Mouse (Mus musculus): ENCODE results near the gene Gm10663.

The Gm10663 gene

DNA sequence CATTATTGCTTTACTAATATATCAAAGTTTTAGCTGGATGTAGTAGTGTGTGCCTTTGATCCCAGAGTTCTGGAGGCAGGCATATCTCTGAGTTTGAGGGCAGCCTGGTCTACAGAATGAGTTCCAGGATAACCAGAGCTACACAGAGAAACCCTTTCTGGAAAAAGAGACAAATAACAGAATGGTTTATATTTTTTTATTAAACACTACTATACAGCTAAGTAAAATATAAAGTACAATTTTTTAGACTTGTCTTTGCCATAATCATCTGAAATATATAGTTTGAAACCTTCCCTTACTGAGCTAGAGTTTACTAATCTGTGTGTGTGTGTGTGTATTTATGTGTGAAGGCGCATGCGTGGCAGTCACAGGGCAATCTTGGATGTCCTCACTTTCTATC, at the start of gene Gm10663:
Gene Gm10663 (plus strand): TSS at position 301 of the 400 bp plus-strand sequence.
- DNase-seq (ENCODE audit: low spot score) = no peak

DNA sequence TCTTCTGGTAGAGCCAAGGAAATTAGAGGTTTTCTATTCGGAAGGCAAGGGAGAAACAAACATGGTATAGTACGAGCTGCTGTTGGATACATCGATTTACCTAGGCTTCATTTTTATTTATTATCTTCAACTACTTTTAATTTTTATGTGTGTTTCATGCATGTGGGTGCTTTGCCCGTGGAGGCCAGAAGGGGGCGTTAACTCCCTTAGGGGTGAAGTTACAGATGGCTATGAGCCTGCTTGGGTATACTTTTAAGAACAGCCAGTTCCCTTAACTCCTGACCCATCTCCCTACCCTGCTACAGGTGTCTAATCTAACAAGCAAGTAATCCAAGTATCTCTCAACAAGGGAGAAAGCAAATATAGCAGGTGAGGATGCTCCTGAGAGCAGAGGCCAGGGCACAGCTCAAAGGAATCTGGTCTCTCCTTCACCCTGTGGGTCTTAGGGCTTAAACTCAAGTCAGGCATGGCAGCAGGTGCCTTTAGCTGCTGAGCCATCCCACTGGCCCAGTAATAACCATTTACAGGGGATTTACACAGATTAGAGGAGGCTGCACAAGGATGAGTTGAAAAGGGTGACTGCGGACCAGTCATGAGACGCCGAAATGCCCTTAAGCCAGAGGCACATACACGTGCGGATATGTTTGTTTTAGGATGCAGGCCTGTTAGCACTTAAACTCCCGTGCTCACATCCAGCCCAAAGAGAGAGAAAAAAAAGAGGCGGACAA, 45.7 kb upstream of the Gm10663 start:
- DNase-seq (ENCODE audit: low spot score) = no peak

- no peak for DNase-seq (ENCODE audit: low spot score)
Measured at GRCm38 (mm10) chr8:65029776-65030175, 45.1 kb upstream of the Gm10663 start.

- DNase-seq (ENCODE audit: low spot score) = no peak
Measured at GRCm38 (mm10) chr8:65030735-65031485, 43.9 kb upstream of the Gm10663 start.

GRCm38 (mm10) chr8:65032107-65032506, 42.7 kb upstream of the Gm10663 start:
- no peak for DNase-seq (ENCODE audit: low spot score)

DNA sequence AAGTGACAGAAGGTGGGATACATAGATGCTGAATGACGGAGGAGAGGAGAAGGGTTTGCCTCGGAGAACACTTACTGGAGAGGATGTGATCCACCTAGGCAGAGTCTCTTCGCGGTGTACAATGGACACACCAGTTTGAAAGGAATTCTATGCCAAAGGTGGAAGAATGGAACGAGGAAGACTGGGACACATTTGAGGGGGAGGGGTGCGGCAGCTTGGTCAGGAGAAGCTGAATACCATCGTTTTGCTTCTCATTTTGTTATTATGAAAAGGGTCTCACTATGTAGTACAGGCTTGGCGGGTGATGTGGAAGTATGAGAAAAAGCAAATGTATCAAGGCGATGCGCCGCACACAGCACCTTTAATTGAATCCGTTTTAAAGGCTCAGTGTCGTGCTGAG, 41.8 kb upstream of the Gm10663 start:
- no peak for DNase-seq (ENCODE audit: low spot score)

DNA sequence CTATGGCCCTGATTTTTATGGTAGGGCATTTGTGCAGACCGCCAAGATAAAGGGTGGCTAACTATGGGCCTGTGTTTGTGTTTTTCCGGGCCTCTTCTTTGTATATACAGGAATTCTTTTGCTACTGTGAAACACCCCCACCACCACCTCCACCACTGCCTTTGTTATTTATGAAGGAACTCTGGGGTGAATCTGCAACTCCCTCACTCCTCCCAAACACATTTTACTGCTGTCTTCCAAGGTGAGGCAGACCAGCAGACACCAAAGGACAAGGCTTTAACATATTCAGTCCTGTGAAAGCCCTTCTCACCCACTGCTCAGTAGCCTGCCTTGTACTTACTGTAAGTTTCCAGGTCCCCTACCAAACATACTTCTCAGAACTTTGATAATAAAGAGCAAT, 40.7 kb upstream of the Gm10663 start:
- DNase-seq (ENCODE audit: low spot score) = no peak

DNA sequence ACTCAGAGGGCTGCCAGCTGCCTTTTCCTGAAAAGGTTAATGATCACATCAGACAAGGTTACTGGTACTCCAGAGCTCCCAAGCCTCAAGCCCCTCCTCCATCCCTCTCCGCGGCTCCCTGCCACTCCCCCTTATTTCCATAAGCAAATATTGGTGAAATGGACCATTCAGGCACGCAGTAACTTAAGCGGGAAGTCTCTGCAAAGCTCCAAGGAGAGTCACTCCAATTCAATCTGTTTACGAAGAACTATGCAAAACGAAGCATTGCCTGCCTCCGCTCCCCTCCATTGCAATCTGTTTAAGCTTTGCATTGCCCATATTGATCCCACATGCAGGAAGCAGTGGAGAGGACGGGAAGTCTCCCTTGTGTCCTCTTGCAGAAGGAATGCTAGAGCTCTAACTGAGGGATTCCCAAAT, 37.7 kb upstream of the Gm10663 start, which contains the start of gene Apela:
Gene Apela (minus strand): TSS at position 220 of the 417 bp plus-strand sequence.
- no peak for DNase-seq (ENCODE audit: low spot score)

DNA sequence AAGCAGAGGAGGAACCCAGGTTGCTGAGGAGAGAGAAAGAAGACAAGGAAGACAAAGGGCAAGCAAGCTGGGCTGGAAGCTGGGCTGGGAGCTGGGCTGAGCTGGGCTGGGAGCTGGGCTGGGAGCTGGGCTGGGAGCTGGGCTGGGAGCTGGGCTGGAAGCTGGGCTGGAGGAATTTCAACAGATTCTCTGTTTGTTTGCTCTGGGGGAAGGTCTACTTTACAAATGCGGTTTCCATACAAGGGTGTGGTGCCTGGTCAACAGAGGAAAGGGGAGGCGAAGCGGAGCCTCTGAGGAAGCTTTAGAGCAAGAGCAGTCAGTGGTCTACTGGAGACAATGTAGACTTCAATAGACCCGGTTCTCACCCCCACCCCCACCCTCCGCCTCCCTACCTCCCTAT, 28.3 kb upstream of the Gm10663 start:
- no peak for DNase-seq (ENCODE audit: low spot score)

GRCm38 (mm10) chr8:65047193-65047592, 27.6 kb upstream of the Gm10663 start:
- DNase-seq (ENCODE audit: low spot score) = no peak

DNA sequence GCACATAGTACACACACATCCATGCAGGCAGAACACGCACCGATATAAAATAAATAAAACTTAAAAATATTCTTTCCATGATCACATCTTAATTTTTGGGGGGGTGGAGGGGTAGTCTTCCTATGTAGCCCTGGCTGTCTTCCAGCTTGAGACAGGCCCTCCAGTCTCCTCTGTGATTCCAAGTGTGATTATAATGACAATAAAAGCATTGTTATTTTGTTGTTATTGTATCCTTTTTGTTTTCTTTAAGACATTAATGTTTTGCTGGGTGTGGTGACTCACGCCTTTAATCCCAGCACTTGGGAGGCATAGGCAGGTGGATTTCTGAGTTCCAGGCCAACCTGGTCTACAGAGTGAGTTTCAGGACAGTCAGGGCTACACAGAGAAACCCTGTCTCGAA, 27.0 kb upstream of the Gm10663 start:
- no peak for DNase-seq (ENCODE audit: low spot score)

GRCm38 (mm10) chr8:65053554-65053953, 21.3 kb upstream of the Gm10663 start:
- no peak for DNase-seq (ENCODE audit: low spot score)

DNA sequence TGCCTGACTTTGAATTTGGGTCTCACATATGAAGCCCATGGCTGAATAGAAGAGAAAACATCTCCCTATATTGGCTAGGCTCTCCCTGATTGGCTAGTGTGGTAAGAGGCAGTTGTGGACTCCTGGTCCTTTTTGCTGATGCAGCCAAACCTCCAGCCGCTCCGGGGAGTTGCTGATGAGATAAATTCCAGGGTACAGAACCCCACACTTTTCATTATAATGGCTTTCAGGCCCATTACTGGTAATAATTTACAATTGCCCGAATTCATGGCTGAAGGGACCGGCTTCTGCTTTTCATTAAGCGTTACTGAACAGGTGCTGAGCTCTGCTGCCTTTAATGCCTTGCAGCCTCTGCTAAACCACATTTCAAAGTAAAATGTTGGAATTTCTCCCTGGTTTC, 20.9 kb upstream of the Gm10663 start:
- no peak for DNase-seq (ENCODE audit: low spot score)

DNA sequence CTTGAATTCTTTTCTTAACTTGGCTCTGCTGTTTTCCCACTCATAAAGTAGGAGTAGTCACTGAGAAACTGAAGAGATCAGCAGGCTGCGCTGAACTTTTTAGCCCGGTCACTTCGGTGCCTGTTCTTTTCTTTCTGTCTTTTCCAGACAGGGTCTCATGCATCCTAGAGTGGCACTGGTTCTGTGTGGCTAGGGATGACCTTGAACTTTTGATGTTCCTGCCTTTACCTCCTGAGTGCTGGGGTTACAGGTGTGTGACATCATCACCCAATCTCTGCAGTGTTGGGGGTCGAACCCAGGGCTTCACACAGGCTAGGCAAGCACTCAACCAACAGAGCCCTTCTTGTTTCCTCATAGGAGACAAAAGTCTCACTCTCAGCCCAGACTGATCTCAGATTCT, 18.1 kb upstream of the Gm10663 start:
- DNase-seq (ENCODE audit: low spot score) = no peak

- no peak for DNase-seq (ENCODE audit: low spot score)
Measured at GRCm38 (mm10) chr8:65062195-65062594, 12.6 kb upstream of the Gm10663 start.

DNA sequence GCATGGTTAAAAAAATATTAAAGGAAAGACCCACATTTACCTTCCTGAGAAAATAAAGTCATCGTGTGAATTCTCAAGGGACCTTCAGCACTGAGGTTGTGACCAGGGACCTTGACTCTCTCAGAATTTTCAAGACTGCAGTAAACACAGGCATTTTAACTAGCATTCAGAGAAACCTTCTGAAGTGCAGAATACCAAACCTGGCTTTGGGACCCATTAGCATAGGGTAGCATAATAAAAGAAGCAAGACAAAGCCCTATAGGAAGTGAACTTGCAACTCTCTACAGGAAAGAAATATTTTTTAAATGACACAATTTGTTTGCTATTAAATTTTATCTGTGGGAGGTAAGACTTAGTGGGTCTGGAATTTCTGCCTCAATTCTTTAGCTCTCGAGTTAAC, 10.8 kb upstream of the Gm10663 start:
- DNase-seq (ENCODE audit: low spot score) = no peak

DNA sequence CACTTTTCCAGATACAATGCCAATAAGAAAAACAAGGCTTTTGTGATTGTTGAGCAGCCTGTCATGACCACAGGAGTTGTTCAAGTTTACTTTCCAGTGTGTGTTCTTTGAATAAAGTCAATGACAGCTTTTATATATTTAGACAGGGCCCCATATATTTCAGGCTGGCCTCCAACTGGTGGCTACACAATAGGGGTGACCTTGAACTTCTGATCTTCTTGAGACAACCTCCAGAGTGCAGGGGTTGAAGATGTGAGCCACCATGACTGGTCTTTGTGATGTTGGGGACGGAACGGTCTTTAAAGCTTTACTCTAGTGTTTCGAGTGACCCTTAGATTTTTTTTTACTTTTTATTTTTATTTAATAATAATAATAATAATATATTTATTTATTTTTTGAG, 9.2 kb upstream of the Gm10663 start:
- no peak for DNase-seq (ENCODE audit: low spot score)

- no peak for DNase-seq (ENCODE audit: low spot score)
Measured at GRCm38 (mm10) chr8:65067031-65067430, 7.8 kb upstream of the Gm10663 start.

GRCm38 (mm10) chr8:65067694-65068472, 7.0 kb upstream of the Gm10663 start:
- no peak for DNase-seq (ENCODE audit: low spot score)

- DNase-seq (ENCODE audit: low spot score) = no peak
Measured at GRCm38 (mm10) chr8:65068473-65068819, 6.4 kb upstream of the Gm10663 start.

- DNase-seq (ENCODE audit: low spot score) = no peak
Measured at GRCm38 (mm10) chr8:65070996-65071395, 3.8 kb upstream of the Gm10663 start.

DNA sequence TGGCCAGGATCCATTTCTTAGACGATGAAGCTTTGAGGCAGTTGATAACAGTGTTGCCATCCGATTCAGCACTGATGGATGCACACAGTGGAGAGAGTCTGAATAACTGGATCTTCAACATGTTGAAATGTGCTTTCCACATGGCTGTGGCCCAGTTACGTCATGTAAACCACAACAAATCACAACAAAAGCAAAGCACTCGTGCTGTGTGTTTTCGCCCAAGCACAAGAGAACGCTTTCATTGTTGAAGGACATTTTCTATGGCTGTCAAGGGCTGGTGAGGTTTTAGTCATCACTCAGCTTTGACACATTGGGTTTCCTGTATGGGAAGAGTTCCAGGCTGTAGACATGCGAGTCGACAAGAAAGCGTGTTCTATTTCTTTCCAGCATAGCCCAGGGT, 5.9 kb downstream of the Gm10663 start:
- DNase-seq (ENCODE audit: low spot score) = no peak

DNA sequence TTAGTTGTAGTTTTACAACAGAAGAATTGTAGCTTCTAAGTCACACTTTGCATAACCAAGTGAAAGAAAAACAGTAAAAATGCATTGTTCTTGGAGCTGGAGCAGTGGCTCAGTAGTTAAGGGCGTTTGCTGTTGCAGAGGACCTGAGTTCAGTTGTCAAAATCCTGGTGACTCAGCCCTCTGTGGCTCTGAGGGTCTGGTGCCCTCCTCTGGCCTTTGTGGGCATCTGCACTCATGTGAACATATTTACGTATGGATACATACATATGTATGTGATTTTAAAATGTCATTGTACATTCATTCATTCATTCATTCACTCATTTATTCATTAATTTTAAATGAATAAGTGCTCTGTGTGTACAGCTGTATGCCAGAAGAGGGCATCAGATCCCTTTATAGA, 10.8 kb downstream of the Gm10663 start:
- no peak for DNase-seq (ENCODE audit: low spot score)

Data from c-Kit-positive CD71-positive TER-119-positive erythroid progenitor cells, embryonic 14.5 days (primary cell).